Mouse (Mus musculus) erythroblast, embryonic 14.5 days (primary cell): ENCODE results near the gene Zfp827. TPM values are rescaled to one million over a fixed set of nuclear protein-coding genes. Genes with fewer than 3 reads are reported as not detected.

Experiments
- H3K27me3 ChIP-seq: 2 replicates; pipeline ENCODE4 v1.6.1; 2012; ENCODE audit warnings: inconsistent platforms; ENCODE audit not compliant: control insufficient read depth
- H3K36me3 ChIP-seq: 2 replicates; pipeline ENCODE4 v1.6.1; 2012; ENCODE audit warnings: mild to moderate bottlenecking, inconsistent platforms; ENCODE audit not compliant: control insufficient read depth
- H3K4me1 ChIP-seq: 2 replicates; pipeline ENCODE4 v1.6.1; 2012; ENCODE audit warnings: inconsistent platforms; ENCODE audit not compliant: control insufficient read depth
- H3K4me3 ChIP-seq: replicated peaks from 2 replicates; pipeline ENCODE3; 2012; ENCODE audit warnings: moderate library complexity, mild to moderate bottlenecking, inconsistent platforms
- H3K9me3 ChIP-seq: 2 replicates; pipeline ENCODE4 v1.6.1; 2012; ENCODE audit warnings: low read length, inconsistent platforms, mixed read lengths; ENCODE audit not compliant: control insufficient read depth
- GATA1 ChIP-seq: IDR thresholded peaks from 2 replicates; pipeline ENCODE4 v1.6.1; 2012; ENCODE audit warnings: low read length, inconsistent platforms, mixed read lengths
- TAL1 ChIP-seq: IDR thresholded peaks from 3 replicates; pipeline ENCODE4 v1.6.1; 2012; ENCODE audit warnings: low read length, inconsistent platforms, mixed read lengths
- polyA plus RNA-seq: library from polyadenylated mRNA; stranded (reverse); fragments of >175 nt; gene quantifications from 2 replicates; pipeline ENCODE4 v1.2.3, GENCODE M21; 2012

The Zfp827 gene
- polyA plus RNA-seq, 1 experiment: 0.03 TPM

DNA sequence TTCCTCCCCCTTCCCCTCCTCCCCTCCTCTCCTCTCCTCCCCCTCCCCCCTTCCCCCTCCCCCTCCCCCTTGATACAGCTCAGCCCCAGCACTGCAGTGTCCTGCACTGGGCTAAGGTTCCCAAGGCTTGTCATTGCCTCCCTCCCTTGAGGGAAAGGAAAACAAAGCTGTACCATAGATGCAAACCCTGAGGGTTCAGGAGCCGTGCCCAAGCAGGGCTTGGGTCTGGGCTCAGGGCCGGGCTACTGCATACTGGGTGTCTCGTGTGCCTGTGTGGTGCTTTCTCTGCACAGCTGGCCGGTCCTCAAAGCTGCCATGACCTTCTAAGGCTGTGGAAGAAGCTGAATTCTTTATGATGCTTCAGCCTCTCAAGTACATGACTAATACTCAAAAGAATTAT lies 145.4 kb downstream of the Zfp827 start:
- Histone ChIP-seq H3K4me3 (no peak overlapping the region), H3K4me1 (no peaks in the 10 kb centered on the region), H3K27me3 (no peaks in the 10 kb centered on the region), H3K9me3 (no peaks in the 10 kb centered on the region), H3K36me3 (no peaks in the 10 kb centered on the region)
- TF ChIP-seq GATA1 (no peak), TAL1 (no peak)

- Histone ChIP-seq H3K9me3 (no peaks in the 10 kb centered on the region), H3K4me1 (no peaks in the 10 kb centered on the region)
- no peak for TF ChIP-seq TAL1
- TF ChIP-seq GATA1: no peak
Measured at GRCm38 (mm10) chr8:79175991-79176390, 147.8 kb downstream of the Zfp827 start.

DNA sequence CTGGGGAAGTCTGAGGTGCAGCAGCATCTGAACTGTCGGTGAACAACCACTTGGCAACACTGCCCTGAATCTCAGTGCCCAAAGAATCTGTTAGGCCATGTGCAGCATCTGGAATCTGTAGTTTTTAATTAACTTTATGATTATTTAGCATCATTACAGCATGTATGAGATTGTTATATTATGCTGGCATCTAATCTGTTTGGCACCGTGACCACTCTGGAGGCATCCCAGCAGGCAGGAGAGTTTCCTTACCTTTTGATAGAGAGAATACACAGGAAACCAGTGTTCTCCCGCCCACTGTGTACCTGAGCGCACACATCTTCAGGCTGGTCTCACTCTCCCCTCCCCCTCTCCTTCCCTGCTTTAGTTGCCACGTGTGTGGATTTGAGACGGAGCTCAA lies 151.4 kb downstream of the Zfp827 start:
- Histone ChIP-seq H3K27me3 (no peaks in the 10 kb centered on the region), H3K4me3 (no peak overlapping the region), H3K36me3 (peaks cover 4% of the 10 kb centered on the region; the same call in 1 of the 2 replicates), H3K4me1 (no peaks in the 10 kb centered on the region), H3K9me3 (no peaks in the 10 kb centered on the region)
- no peak for TF ChIP-seq GATA1
- no peak for TF ChIP-seq TAL1

More at GRCm38 (mm10) chr8:79175991-79176390, 147.8 kb downstream of the Zfp827 start:
- H3K4me3 ChIP-seq: no peak overlapping the region
- H3K27me3 ChIP-seq: no peaks in the 10 kb centered on the region
- peaks cover 4% of the 10 kb centered on the region; the same call in 1 of the 2 replicates for H3K36me3 ChIP-seq

GRCm38 (mm10) chr8:79185488-79185887 lies 157.3 kb downstream of the Zfp827 start:
- Histone ChIP-seq H3K4me1 (no peaks in the 10 kb centered on the region), H3K36me3 (peaks cover 4% of the 10 kb centered on the region; the same call in 1 of the 2 replicates), H3K4me3 (no peak overlapping the region), H3K9me3 (no peaks in the 10 kb centered on the region), H3K27me3 (no peaks in the 10 kb centered on the region)
- no peak for TF ChIP-seq TAL1
- no peak for TF ChIP-seq GATA1

GRCm38 (mm10) chr8:79190071-79190470 lies 161.8 kb downstream of the Zfp827 start:
- Histone ChIP-seq H3K4me3 (no peak overlapping the region), H3K9me3 (no peaks in the 10 kb centered on the region), H3K27me3 (no peaks in the 10 kb centered on the region), H3K4me1 (no peaks in the 10 kb centered on the region), H3K36me3 (peaks cover 4% of the 10 kb centered on the region; the same call in 1 of the 2 replicates)
- TF ChIP-seq TAL1 (no peak), GATA1 (no peak)

DNA sequence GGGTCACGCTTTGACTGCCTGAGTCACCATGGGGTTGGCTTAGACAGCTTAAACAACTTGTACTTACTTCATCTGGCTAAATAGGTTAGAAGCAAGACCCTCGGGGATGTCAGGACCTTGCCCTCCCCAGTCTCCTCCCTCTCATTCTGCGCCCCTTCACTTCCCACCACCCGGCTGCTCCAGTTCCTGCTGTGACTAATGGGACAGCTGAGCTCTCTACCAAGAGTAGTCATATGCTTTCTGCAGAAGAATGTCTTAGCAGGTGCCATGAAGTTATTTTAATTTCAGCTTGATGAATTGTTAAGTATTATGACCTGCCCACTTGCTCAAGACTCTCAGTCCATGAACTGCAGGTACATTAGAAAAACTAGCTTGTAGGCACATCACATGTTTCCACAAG lies 168.2 kb downstream of the Zfp827 start:
- Histone ChIP-seq H3K36me3 (no peaks in the 10 kb centered on the region), H3K9me3 (no peaks in the 10 kb centered on the region), H3K27me3 (no peaks in the 10 kb centered on the region), H3K4me3 (no peak overlapping the region), H3K4me1 (no peaks in the 10 kb centered on the region)
- TF ChIP-seq GATA1: no peak
- TF ChIP-seq TAL1: no peak

DNA sequence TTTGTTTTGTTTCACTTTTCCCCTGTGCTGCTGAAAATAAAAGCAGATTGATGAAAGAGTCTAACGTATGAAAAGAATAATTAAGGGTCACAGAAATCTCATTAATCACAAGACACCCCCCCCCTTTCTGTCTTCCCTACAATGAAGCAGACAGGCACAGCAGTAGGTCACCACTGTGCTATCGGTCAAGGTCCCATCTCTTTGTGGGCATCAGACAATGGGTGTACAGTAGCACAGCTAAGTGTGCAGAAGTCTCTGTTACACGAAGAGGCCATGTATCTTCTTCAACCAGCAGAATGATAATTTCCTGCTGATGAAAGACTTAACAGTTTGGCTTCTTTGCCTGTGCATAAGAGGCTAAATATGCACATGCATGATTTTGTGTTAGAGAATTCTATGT lies 170.4 kb downstream of the Zfp827 start:
- H3K9me3 ChIP-seq: no peaks in the 10 kb centered on the region
- no peak for TF ChIP-seq TAL1
- TF ChIP-seq GATA1: no peak
- H3K36me3 ChIP-seq: no peaks in the 10 kb centered on the region
- H3K27me3 ChIP-seq: no peaks in the 10 kb centered on the region
- no peaks in the 10 kb centered on the region for H3K4me1 ChIP-seq
- H3K4me3 ChIP-seq: no peak overlapping the region

GRCm38 (mm10) chr8:79201446-79202147 lies 173.4 kb downstream of the Zfp827 start:
- Histone ChIP-seq H3K4me3 (no peak overlapping the region), H3K36me3 (no peaks in the 10 kb centered on the region), H3K9me3 (no peaks in the 10 kb centered on the region), H3K27me3 (no peaks in the 10 kb centered on the region), H3K4me1 (no peaks in the 10 kb centered on the region)
- TF ChIP-seq GATA1 (no peak), TAL1 (no peak)

DNA sequence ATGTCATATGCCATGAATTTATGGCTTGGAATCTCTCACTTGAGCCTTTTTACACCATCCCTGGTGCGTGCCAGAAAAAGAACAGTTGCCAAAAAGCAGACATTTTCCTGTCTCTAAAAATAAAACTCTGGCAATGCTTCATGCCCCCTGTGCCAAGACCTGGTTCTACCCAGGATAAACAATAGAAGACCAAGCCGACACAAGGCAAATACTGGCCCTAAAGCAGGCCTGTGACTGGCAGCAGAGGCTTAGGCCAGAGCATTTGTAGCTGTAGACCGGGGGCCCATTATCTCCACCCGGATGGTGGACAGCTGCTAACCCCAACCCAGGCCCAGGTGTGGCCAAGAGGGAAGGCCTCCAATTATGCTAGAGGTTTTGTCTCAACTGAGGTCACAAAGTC lies 178.7 kb downstream of the Zfp827 start:
- Histone ChIP-seq H3K9me3 (no peaks in the 10 kb centered on the region), H3K36me3 (no peaks in the 10 kb centered on the region), H3K4me3 (no peak overlapping the region), H3K4me1 (peaks cover 3% of the 10 kb centered on the region; the same call in 1 of the 2 replicates), H3K27me3 (no peaks in the 10 kb centered on the region; the same call in 1 of the 2 replicates)
- TF ChIP-seq GATA1 (no peak), TAL1 (no peak)
